Mouse (Mus musculus) myocyte (in vitro differentiated cells): ENCODE measurements at regions not wholly inside any gene's neighbourhood (a gene's known extent, or its start where the extent isn't known, plus 50 kb on each side); places are given as distances from the start of the nearest gene placed in this dataset.

Source experiments
- E2F4 ChIP-seq: IDR thresholded peaks from one replicate; pipeline ENCODE4 v1.6.1; 2011; ENCODE audit warnings: mild to moderate bottlenecking, control low read depth, moderate library complexity; ENCODE audit not compliant: insufficient read depth
- MAX ChIP-seq: IDR thresholded peaks from one replicate; pipeline ENCODE4 v1.6.1; 2011; ENCODE audit warnings: low read depth, mild to moderate bottlenecking, control low read depth
- MYOG ChIP-seq, 3 experiments: IDR thresholded peaks; one replicate each; pipeline ENCODE4 v1.6.1; 2011; ENCODE audit warnings: control low read depth in 2 of 3, low read depth in 2 of 3, mild to moderate bottlenecking in 2 of 3; ENCODE audit not compliant: insufficient read length in 2 of 3, control insufficient read depth in 1 of 3, insufficient read depth in 1 of 3
- POLR2A ChIP-seq: IDR thresholded peaks from one replicate; pipeline ENCODE4 v1.6.1; 2011; ENCODE audit warnings: low read depth, mild to moderate bottlenecking, control low read depth, moderate library complexity; ENCODE audit not compliant: insufficient read length
- POLR2AphosphoS2 ChIP-seq: IDR thresholded peaks from one replicate; pipeline ENCODE4 v1.6.1; 2011; ENCODE audit warnings: low read depth, control low read depth; ENCODE audit not compliant: insufficient read length
- SRF ChIP-seq: IDR thresholded peaks from one replicate; pipeline ENCODE4 v1.6.1; 2011; ENCODE audit warnings: low read depth; ENCODE audit not compliant: control insufficient read depth, insufficient read length
- USF1 ChIP-seq: IDR thresholded peaks from one replicate; pipeline ENCODE4 v1.6.1; 2011; ENCODE audit warnings: low read depth, mild to moderate bottlenecking, control low read depth, moderate library complexity

- TF ChIP-seq POLR2AphosphoS2 (no peak), POLR2A (no peak), MAX (no peak), USF1 (no peak), E2F4 (no peak), MYOG (IDR thresholded peaks at IDR 0.05; ENCODE audit: control insufficient read depth in 1 of 3, insufficient read depth in 1 of 3, insufficient read length in 2 of 3, low read depth in 2 of 3) (no peak), SRF (no peak)
Measured at GRCm38 (mm10) chr1:73084946-73085345, 69.2 kb upstream of the Tnp1 start.
